Mouse (Mus musculus) neutrophil, adult 5-6 weeks (primary cell): ENCODE data around the gene Clcnkb. TPM values are rescaled to one million over a fixed set of nuclear protein-coding genes. Genes with fewer than 3 reads are reported as not detected.

Experiments
- ATAC-seq: fragments of 151-379, 151-347 bp; 2 replicates; pipeline ENCODE4 v1.8.0; 2017; ENCODE audit warnings: mild to moderate bottlenecking, moderate TSS enrichment; ENCODE audit not compliant: insufficient number of reproducible peaks, poor library complexity, low FRiP score, severe bottlenecking; ENCODE audit errors: extremely low read depth
- total RNA-seq: library from RNA; stranded (forward); fragments of 200-1000 nt; gene quantifications from 2 replicates; pipeline ENCODE4 v1.2.3, GENCODE M21; 2017

The Clcnkb gene
- total RNA-seq: not detected in 2 replicates

DNA sequence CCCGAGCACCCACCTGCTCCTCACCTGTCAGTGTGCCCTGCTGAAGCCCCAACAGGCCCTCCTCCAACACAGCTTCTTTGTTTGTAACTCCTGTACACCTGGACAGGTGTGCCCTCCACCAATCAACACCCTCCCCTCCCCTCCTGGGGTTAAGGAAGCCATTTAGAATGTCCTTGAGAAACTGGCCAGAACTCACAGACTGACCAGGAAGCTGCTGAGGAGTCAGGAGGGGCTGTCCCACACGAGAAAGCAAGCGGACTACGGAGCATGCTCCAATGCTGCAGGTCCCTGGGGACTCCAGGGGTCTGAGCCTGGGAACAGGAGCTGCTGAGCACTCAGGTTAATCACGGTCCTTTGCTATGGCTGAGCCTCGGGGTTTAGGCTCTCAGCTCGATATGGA lies at the start of gene Clcnkb:
Clcnkb (minus strand) TSS at position 91 of the 400 bp plus-strand sequence.
- ATAC-seq: no peak

DNA sequence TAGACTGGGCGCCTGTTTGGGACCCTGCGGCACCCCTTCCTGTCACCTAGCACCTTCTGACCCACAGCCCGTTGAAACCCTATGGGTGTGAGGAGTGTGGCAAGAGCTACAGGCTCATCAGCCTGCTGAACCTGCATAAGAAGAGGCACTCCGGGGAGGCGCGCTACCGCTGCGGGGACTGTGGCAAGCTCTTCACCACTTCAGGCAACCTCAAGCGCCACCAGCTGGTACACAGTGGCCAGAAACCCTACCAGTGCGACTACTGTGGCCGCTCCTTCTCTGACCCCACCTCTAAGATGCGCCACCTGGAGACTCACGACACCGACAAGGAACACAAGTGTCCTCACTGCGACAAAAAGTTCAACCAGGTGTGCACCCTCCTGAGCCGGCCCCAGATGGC lies 48.9 kb upstream of the Clcnkb start:
- ATAC-seq: no peak

DNA sequence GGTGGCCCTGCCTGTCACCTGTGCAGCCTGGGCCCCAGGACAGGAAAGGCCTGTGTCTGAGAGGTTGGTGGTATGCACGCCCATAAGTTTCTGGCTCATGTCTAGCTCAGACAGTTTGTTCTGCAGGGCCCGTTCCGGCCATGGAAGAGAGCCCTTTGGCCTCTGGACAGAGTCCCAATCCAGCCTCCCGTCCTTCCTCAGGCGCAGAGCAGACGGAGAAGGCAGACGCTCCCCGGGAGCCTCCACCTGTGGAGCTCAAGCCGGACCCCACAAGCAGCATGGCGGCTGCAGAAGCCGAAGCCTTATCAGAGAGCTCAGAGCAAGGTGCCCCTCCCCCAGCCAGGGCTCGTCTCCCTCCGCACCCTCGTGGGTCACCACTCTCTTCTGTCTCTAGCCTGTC lies 47.7 kb upstream of the Clcnkb start:
- no peak for ATAC-seq

DNA sequence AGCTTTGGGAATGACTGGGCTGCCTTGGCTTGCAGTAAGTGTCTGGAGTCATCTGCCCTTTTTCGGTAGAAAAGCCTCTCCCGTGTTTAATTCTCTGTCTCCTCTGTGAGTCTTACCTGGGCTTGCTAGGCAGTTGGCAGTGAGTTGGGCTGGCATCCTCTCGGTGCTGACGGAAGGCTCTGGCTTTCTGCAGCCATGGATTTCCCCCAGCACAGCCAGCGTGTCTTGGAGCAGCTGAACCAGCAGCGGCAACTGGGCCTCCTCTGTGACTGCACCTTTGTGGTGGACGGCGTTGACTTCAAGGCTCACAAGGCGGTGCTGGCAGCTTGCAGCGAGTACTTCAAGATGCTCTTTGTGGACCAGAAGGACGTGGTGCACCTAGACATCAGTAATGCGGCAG lies 45.8 kb upstream of the Clcnkb start:
- ATAC-seq: no peak

DNA sequence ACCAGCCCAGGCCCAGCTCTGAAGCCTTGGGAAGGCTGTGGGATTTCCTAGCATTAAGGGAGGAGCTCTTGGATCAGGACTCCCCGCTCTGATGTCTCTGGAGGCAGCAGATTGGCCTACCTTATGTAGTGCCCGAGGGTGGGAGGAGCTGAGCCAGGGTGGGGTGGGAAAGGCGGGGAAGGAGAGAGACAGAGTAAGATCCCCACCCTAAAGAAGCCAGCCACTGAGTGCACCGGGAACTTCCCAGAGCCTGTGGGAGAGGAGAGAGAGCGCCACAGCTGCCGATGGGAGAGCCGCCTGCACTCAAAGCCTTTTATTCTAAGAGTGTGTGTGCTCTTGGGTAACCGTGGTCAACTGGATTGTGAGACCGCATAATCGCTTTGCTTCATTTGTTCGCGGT lies 45.3 kb upstream of the Clcnkb start:
- ATAC-seq: no peak

DNA sequence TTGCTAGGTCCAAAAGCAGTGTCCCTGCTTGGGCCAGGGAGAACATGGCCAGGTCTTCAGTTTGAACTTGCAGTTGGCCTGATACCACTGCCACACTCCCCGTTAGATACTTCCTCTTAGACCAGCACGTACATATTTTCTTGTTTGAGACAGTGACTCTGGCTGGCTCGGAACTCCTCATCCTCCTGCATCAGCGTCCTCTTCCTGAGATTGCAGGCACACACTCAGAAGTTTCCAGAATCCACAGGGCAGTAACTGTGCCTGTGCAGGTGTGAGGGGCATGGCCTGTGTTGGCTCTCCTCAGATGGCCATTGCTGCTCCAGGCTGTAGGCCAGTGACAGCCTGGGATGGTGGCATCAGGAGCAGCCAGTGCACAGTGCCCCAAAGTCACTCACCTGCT lies 44.7 kb upstream of the Clcnkb start:
- no peak for ATAC-seq

DNA sequence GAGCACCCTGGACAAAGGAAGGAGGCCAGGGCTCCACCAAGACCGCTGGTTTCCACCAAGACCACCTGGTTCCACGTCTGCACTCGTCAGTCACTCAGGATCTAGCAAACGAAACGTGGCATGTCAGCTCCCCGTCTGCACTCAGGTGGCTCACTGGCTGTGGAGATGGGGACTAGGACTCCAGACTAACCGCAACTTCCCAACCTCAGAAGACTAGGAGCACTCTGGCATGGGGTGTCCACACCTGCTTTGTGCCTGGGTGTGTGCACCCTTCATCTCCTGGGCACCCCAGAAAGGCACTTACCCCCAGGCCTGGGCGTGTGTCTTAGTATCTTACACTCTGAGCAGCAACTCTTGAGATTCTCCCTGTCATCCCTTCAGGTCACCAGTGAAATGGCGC lies 44.0 kb upstream of the Clcnkb start:
- no peak for ATAC-seq

DNA sequence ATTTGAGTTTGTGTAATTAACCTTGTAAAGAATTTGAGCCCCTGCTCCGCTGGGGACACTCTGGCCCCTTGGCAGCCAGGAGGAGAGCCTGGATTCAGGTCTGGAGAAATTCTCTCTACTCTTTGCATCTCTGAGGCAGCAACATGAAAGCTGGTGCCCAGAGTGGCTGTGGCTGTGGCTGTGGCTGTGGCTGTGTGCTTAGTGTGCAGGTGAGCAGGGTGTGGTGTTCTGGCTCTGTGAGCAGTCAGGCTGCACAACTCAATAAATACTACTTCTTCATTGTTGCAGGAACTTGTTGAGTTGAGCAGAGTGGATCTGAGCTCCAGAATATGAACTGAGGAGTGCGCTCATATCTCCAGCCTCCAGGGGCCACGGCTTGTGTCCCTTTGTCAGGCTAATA lies 43.1 kb upstream of the Clcnkb start:
- ATAC-seq: no peak

DNA sequence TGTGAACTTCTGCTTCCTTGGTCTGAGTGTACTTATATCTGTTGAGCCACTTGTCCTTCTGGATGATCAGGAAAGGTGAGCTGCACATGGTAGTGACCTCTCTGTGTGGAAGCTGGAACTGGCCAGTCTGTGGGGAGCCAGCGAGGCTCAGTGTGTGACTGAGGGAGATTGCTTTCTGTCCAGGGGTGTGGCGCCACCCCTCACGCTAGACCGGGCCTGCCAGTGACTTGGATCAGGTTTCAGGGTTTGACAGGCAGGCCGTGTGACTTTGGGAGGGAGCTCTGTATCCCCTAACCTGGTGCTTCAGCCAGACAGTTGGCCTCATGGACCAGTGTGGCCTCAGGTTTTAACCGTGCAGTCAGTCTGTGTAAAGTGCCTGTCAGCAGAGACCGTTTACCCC lies 42.4 kb upstream of the Clcnkb start:
- no peak for ATAC-seq

DNA sequence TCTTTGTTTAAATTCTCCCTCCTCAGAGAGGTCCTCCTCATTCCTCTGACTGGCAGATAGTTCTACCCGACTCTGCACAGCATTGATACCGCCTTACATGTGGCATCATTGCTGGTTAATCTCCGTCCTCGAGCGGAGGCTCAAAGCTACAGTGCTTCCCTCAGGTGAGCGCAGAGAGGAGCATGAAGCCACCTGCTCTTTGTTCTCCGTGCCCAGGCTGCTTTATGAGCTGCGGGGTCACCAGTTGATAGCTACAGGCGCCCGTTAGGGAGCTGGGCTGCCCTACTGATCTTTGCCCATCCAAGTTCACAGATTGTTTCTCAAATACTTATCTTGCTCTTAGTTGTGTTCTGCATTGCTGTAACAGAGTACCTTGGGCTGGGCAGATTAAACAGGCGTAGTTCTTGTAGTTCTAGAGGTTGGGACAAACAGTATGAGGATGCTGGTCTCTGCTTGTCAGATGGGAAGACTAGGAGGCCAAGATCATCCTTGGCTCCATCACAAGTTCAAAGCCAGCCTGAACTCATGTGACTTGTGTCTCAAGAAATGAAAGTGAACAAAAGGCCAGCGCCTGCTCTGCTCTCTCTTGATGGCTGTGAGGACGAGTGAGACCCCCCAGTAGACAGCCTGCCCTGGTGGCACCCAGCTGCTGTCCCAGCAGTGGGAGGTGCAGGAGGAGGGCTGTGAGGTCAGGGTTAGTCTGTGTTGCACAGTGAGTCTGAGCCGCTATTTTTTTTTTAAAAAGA lies 40.6 kb upstream of the Clcnkb start:
- ATAC-seq: no peak

DNA sequence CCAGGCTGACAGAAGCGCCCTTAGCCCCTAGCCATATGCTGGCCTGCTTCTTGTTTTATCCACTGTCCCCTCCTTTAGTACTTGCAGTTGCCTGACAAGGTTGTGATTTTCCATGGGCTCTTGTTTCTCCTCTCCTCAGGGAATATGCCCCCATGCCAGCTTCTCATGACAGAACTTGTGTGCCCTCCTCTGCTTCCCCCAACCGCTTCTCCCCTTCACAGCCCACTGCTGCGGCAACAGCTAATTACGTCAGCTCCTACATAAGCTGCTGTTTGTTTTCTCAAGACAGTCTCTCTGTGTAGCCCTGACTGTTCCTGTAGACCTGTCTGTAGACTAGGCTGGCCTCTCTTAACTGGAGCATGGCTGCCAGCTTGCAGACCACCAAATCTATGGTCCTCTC lies 39.7 kb upstream of the Clcnkb start:
- no peak for ATAC-seq

DNA sequence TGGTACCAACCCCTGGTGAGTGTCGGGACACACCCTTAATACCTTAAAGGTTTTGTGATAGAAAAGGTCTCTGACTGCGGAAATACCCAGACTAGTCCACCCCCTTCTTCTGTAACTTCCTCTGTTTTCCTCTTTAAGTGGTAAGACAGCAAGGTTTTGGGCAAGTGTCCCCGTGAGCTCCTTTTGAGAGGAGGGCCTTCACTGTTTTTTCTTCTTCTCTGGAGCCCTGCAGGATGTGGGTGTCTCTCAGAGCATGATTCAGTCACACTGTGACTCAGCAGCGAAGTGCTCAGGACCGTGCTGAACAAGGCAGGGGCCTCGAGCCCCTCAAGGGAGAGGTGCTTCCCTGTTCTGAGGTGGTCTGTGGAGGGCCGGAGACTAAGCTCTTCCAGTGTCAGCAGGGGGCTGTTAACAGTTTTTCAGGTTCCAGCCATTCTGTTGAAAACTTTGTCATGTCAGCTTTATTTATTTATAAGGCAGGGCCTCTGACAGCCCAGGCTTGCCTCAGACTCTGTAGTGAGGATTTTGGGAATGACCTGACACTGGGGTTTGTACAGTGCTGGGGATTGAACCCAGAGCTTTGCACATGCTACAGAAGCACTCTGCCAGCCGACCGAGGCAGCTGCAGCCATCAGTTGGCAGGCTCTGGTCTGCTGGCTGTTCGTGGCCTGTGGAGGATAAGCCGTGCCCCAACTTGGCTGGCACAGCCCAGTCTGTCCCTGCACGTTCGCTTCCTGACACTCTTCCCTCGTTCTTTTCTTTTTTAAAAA lies 39.0 kb upstream of the Clcnkb start:
- ATAC-seq: peak; percentile 47; the same call in 1 of the 2 replicates

DNA sequence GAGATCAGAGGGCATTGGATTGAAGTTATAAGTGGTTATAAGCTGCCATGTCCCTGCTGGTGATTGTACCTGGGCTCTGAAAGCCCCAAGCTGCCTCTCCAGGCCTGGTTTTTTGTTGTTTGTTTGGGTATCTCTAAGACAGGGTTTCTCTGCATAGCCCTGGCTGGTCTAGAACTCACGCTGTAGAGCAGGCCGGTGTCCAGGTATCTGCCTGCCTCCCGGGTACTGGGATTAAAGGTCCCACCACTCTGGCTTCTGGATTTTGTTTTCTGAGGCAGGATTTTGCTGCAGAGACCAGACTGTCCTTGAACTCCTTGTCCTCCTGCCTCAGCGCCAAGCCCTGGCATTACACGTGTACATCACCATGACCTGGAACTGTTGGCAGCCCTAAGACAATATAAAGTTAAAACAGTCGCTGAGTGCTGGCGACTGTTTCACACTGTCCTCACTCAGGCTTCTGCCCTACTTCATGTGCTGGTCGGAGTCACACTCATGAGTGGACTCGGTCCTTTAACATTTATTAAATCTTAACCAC lies 36.2 kb upstream of the Clcnkb start:
- no peak for ATAC-seq

DNA sequence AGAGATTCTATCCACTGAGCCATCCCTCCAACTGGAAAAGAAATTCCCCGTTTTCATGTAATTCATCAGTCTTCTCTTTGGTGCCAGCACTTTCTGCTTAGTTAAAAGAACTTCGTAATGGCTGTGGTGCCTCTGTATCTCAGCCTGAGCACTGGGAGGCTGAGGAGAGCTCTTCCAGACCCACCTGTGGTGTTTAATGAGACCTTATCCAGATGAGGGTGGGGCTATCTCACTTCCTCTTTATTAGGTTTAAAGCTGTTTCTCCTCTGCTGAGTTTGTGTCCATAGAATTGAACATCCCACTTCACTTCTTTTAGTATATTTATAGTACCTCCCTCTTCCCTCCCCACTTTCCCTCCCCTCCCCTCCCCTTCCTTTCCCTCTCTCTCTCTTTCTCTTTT lies 35.4 kb upstream of the Clcnkb start:
- no peak for ATAC-seq

DNA sequence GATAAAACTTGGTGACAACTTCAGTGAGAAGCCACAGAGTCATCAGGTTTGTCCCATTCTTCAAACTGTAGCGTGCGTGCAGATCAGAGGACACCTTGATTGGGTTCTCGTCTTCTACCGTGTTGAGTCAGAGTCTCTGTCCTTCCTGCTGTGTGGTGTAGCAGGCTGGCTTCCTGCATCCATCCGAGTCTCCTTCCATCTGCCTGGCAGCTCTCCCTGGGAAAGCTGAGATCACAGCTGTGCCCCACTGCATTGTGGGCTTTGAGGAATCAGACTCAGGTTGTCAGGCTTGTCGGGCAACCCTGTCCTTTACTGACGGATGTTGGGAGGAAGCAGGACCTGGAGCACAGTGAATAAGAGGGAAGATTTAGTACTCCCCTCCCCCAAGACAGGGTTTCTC lies 30.4 kb upstream of the Clcnkb start:
- no peak for ATAC-seq

DNA sequence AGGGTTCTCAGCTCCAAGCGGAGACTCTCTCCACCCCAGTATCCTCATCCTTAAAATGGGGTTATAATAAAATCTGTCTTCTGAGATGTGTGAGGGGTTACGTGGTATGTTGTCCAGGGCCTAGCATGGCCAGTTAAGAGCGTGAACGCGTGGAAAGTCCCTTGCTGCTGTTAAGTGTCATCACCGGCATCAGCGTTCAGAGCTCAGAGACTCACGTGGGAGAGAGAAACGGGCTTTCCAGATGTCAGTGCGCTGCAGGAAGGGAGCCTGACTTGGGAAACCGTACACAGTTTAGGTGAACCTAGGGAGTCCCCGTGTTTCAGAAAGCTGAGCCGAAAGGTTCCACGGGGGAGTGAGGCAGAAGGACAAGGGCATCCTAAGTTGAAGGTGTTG lies 29.5 kb upstream of the Clcnkb start:
- no peak for ATAC-seq

DNA sequence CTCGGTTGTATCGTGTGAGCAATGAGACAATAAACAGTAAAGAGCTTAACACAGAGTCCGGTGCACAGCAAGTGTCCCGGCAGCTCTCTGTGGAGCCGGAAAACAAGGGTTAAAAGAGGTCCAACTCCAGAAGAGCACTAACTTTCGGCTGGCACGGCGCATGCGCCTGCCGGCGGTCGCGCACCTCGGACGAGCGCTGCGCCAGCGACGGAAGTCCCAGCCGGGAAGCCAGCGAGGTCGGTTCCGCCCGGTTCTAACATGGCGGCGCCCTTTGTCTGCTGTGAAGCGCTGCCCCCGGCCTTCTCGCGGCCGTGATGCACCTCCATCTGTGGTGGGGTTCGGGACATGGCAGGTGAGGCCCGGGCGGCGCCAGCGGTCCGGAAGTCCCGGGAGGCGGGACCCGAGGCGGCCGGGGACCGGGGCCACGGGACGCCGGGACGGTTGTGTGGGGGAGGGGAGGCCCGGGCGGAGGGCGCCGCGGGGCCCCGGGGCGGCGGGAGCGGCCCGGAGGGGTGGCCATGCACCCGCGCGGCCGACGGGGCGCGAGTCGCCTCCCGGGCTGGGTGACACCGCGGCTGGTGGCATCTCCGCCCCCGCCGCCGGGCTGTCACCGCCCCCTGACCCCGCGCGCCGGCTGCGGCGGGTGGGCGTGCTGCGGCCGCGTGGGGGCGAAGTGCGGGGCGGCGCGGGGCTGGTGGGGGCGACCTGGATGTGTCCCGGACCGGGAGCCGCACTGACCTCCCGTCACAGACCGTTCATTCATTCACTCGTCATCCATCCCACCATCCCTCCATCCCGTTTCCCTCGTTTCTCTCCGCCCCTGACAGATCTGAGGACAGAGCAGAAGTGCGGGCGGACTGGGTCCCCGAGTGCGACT lies 28.9 kb upstream of the Clcnkb start, which contains the start of gene Zbtb17:
Zbtb17 (plus strand) TSS at position 204 of the 877 bp plus-strand sequence.
- peak; percentile 94 for ATAC-seq

DNA sequence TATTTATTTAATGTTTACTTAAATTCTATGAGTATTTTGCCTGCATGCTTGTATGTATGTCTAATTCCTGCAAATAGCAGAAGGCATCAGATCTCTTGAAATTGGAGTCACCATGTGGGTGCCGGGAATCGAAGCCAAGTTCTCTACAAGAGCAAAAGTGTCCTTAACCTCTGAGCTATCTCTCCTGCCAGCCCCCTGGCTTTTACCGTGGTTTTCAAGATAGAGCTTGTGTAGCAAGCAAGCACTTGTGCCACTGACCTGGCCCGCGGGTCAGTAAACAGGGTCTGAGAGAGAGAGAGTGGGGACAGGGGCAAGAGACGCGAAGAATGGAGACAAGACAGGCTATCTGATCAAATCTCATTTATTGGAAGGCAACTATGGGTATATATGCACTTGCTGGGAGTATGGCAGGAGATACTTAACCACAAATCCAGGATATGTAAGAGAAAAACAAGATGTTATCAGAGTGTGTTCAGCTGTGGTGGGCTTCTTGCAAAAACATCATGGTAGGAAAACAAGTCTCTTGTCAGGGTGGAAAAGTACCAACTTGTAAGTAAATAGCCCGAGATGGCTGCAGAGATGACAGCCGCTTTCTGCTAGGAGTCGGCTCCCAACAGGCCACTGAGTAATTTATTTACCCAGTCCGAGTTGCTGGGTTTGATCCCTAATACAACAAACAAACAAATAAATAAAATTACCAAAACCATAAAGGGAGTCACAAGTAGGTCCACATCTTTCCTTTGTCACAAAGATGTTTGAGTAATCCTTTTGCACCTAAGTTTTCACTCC lies 28.0 kb upstream of the Clcnkb start:
- ATAC-seq: no peak

DNA sequence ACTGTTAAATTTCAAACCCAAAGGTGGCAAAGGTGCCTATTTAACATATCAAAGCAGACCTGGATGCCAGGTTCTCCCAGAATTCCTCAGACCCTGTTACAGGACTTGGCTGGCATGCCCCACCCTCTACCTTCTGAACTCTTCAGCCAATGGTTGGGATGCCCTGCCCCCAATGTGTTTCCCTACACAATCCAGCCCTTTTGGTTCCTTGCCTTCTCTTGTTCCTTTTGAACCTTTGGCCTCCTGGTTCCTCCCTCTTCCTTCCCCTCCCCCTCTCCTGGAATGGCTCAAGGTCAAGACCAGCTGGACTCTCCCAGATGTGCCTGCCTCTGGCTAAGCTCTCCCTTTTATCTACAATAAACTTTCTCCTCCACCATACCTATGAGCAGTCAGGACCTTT lies 25.1 kb upstream of the Clcnkb start:
- ATAC-seq: no peak
